Mouse (Mus musculus): ENCODE results near the gene Pet100.
"Not testable (repeated sequence)": the region's sequence is repeated elsewhere in the genome, so short reads cannot be mapped to it uniquely, and the experiment has no call there.

Gene Pet100

DNA sequence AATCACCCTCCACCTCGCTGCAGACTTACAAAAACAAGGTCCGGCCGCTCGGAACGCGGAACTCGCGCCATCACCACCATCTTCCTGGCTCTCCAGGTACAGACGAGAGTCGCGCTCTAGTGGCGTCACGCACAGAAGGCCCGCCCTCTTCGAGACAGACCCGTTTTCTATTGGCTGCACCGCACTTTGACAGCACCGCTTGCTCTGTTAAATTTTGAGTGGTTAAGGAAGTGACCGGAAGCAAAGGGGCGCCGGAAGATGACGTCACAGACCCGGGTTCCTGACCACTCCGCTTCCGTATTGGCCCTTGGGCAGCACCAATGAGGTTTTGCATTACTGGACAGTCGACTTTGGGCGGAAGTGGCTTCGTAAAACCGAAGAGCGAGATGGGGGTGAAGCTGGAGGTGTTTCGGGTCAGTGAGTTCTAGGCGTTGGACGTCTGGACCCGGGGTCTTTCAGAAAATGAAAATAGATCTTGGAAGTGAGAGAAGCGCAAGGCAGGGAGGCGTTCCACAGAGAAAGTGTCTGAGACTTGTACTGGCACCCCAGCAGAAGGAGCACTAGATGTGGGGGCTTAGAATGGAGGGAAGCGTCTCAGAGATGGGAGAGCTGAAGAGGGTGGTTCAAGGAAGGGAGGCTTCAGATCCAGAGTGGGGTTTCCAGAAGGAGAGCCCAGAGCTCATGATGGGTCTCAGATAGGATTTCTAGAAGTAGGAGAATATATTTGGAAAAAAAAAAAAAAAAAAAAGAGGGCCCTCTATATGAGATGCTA, at the start of gene Pet100, which contains the start of gene Xab2:
Gene Pet100 (plus strand): TSS at position 350 of the 772 bp plus-strand sequence.
Gene Xab2 (minus strand): TSS at position 118 of the 772 bp plus-strand sequence.
- DNase-seq (ENCODE audit: low spot score): peak; percentile 97

GRCm38 (mm10) chr8:3574546-3574945, 46.8 kb upstream of the Pet100 start:
- no peak for DNase-seq (ENCODE audit: low spot score)

DNA sequence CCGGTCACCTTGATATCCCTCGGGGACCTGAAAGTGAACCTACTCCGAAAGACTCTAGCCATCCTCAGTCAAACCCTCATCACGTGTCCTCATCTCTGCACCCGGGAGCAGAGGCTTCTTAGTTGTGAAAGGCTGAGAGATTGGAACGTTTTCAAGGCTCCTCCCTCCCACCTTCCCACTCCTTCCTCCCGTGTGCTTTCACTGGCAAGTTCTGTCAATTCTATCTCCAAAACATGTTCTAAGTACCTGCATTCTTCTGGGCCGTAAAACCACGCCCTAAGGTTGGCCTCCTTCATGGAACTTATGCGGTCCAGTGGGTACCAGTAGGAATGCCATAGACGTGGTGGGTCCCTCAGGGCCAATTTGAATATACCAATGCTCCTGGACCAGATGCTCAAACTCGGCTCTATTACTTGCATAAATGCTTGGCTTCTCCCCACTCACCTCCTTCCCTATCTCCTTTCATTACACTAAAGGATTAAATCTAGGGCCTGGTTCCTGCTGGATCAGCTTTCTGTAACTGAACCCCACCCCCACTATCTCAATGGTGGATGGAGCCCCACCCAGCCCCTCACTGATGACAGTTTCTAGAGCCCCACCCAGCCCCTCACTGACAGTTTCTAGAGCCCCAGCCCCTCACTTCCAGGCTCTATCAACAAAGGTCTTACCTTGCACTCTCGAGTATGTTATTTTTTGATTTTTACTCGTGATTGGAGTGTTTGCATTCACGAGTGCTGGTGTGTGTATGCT, 45.0 kb upstream of the Pet100 start:
- DNase-seq (ENCODE audit: low spot score): no peak

DNA sequence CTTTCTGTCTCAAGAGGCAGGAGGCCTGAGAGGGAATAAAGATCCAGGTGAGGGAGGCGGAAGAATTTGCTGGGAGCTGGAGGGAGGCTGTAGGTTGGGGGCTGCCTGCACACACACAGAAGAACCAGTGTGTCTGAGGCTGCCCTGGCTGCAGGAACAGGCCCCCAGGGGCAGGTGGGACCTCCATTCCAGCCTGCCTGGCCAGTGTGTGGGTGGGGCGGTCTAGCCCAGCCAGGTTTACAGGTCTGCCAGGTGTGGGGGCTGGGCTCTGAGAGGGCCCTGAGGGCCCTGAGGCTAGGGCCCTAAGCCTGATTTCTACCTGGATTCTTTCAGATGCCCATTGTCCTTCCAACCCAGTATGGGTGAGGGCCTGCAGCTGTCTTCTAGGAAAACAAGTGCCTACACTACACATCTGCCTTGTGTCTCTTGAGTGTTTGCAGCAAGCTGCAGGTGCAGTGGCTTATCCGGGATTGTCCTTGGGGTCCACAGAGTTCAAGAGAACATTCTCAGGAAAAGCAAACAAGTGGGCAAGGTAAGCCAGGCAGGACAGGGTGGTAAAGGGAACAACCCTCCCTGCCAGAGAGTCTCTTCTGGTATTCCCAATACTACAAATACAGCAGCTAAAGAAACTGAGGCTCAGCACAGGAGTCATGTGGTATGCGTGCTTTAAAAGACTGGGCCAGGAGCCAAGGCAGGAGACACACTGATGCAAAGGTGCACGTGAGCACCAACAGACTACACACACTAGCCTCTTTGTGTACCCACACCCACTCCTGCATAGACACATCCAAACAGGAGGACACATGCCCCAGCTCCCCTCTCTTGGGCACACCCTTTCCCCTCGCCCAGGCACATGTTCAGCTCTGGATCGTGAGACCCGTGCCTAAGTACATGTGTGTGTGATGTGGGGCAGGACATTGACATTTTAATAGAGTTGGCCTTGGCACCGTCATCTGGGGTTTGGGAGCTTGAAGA, 41.7 kb upstream of the Pet100 start:
- no peak for DNase-seq (ENCODE audit: low spot score)

- not testable (repeated sequence) for DNase-seq (ENCODE audit: low spot score)
These were observed 39.4 kb upstream of the Pet100 start for GRCm38 (mm10) chr8:3581961-3582360.

DNA sequence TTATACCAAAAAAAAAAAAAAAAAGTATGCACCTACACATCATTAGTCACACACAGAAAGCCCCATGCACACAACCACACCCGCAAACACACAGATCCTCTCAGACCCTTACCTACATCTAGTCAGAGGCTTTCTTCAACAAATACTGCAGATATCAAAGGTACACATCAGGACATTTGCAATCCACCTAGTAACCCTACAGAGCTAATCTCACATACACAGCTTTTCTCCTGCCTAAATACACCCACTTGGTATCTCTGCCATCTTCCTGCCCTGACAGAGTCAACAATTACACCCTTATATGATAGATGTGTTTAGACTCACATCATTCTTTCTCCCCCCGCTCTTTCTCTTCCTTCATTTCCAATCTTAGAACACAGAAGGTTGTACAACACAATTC, 34.9 kb upstream of the Pet100 start:
- no peak for DNase-seq (ENCODE audit: low spot score)

DNA sequence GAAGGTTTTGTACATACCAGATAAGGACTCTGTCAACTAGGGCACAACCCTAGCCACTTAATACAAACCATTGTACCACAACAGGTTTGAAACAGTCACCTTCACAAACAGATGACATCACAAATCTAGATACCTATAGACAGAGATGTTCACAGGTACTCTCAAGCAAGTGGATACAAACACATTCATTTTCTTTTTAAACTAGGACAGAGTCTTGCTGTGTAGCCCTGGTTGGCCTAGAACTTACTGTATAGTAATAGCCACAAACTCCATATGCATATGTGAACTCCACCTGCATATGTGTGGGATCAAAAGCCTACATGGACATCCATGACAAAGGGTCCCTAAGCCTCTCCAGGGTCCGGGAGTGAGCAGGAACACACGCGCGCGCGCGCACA, 34.4 kb upstream of the Pet100 start, which contains the start of gene Camsap3:
Gene Camsap3 (plus strand): TSS at position 301 of the 398 bp plus-strand sequence.
- no peak for DNase-seq (ENCODE audit: low spot score)

DNA sequence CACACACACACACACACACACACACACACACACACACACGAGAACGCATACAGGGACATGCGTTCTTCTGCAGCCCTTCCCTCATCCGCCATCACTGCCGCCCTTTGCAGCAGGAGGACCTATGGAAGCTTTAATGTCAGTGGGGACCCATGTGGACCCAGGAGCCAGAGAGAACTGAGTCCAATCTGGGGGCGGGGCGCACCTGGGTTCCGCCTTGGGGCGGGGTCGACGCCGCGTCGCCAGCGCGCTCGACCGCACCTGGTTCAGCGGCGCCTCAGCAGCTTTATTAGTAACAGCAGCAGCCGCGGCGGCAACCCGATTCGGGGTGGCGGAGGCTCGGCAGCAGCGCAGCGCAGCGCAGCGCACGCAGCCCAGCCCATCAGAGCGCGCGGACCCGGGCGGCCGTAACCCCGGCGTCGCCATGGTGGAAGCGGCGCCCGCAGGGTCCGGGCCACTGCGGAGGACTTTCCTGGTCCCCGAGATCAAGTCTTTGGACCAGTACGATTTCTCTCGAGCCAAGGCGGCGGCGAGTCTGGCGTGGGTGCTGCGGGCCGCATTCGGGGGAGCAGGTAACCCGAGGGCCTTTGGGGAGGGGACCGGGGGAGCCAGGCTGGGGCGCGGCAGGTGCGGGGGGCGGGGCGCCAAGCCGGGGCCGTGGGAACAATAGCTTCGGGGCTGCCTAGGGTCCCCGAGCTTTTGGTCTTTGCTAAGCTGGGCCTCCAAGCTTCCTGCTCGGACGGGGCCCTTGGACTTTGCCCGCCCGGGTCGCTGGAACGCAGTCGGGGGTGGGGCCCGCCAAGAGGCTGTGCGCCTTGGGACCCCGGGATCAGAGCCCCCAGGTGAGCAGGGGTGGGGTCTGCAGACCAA, 33.7 kb upstream of the Pet100 start:
- peak; percentile 67 for DNase-seq (ENCODE audit: low spot score)

DNA sequence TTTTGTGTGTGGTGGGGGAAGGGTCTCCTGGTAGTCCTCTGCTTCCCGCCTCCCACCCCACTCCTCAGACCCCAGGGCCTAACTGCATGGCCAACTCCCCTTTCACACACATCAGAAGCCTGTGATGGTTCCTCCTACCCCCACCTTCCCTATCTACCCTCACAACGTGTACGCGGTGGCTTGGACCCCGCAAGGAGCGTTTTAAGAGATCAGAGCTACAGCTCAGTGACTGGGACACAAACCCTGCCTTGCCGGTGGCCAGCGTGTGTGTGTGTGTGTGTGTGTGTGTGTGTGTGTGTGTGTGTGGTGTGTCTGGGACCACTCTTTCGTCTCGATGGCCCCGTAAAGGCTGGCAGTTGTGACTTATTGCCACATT, 33.1 kb upstream of the Pet100 start:
- DNase-seq (ENCODE audit: low spot score): no peak

- peak; percentile 59 for DNase-seq (ENCODE audit: low spot score)
These were observed 27.9 kb upstream of the Pet100 start for GRCm38 (mm10) chr8:3593470-3593869.

DNA sequence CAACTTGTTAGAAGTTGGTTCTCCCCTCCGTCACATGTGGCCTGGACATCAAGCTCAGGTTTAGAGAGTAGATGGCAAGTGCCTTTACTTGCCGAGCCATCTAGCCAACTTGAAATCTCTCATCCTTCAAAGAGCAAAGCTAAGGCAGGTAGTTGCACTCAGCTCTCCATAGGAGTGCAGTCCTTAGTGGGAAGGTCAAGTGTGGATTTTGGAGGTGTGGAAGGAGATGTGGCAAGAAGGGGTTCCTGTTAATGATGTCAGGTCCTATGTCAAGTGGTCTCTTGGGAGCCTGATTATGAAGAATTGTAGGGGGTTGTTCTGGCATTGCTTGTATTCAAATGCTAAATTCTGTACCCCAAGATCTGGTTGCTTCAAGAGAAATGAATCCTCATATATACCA, 26.9 kb upstream of the Pet100 start:
- no peak for DNase-seq (ENCODE audit: low spot score)

- DNase-seq (ENCODE audit: low spot score): no peak
These were observed 23.3 kb upstream of the Pet100 start for GRCm38 (mm10) chr8:3598054-3598453.

GRCm38 (mm10) chr8:3599219-3599618, 22.1 kb upstream of the Pet100 start:
- DNase-seq (ENCODE audit: low spot score): no peak

DNA sequence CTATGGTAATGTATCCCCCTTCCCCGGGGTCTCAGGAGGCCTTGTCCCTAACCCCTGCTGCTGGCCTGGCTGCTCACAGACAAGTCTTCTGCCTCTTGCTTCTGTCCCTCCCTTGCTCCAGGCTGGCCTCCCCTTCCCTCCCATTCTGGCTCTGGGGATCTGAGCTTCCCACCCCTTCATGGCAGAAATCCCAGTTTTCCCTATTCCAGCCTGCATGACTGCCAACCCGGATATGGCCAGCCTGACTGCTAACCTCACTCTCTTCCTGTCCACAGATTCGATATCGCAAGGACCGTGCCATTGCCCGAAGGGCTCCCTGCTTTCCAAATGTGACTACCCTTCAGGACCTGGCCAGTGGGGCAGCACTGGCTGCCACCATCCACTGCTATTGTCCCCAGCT, 20.9 kb upstream of the Pet100 start:
- peak; percentile 39 for DNase-seq (ENCODE audit: low spot score)

DNA sequence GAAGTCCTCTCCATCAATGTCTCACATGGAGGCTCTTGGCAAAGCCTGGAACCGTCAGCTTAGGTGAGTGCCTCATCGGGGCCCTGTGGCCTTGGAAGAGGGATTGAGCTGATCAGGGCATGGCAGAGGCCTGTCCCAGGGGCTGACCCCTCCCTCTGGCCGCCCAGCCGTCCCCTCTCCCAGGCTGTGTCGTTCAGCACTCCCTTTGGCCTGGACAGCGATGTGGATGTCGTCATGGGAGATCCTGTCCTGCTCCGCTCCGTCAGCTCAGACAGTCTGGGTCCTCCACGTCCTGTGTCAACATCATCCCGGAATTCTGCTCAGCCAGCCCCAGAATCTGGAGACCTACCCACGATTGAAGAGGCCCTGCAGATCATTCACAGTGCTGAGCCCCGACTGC, 17.9 kb upstream of the Pet100 start:
- DNase-seq (ENCODE audit: low spot score): no peak

DNA sequence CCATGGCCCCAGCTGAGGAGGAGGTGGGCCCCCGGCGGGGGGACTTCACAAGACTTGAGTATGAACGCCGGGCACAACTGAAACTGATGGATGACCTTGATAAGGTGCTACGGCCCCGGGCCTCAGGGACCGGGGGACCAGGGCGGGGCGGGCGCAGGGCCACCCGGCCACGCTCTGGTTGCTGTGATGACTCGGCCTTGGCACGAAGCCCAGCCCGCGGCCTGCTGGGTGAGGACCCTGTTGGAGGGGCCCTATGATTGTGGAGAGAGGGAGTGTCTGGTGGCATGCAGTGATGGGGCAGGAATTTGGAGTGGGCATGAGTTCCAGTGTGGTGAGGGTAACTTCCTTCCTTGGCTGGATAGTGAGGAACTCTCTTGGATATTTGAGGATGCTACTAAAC, 14.8 kb upstream of the Pet100 start:
- DNase-seq (ENCODE audit: low spot score): peak; percentile 47

GRCm38 (mm10) chr8:3607822-3608221, 13.5 kb upstream of the Pet100 start:
- no peak for DNase-seq (ENCODE audit: low spot score)

GRCm38 (mm10) chr8:3609046-3609815, 12.1 kb upstream of the Pet100 start:
- peak; percentile 51 for DNase-seq (ENCODE audit: low spot score)

DNA sequence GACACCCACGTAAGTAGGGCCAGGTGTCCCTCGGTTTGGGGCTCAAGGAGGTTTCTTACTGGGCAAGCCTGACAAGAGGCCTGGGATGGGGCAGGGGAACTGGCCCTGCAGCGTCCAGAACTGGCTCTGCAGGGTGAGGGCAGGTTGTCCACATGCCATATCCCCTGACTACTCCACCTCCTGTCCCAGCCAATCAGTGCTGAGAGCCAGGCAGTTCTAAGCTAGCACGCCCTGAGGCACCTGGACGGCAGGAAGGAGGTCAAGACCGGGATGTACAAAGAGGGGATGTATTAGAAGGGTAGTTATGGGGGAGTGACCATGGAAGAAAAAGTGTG, 11.6 kb upstream of the Pet100 start:
- no peak for DNase-seq (ENCODE audit: low spot score)

DNA sequence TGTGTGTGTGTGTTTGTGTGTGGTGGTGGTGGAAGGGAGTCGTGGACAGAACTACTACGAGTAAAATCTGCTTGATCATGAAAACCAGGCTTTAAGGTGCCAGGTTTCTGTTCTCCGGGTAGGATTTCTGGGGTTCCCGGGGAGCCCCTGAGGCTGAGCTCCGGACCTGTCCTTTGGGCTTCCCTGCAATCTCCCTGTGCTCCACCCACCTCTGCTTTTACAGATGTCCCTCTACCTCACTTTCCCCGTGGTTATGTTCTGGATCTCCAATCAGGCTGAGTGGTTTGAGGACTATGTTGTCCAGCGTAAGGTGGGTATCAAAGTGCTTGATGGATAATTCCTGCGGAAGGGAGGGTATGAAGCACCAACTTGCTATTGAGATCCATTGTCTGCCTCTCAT, 771 bp downstream of the Pet100 start:
- no peak for DNase-seq (ENCODE audit: low spot score)

Measured in ovary, postnatal 36 days (tissue).